In genomic region chr10:85313331-85313730, GRCm38 (mm10) we compare ENCODE assay signal across 6 mouse cellular contexts.
DNase-seq lines count a peak whose midpoint lies in the region; ATAC-seq and TF ChIP-seq lines count a peak whose summit lies in the region.
"Not testable (repeated sequence)": the region's sequence is repeated elsewhere in the genome, so short reads cannot be mapped to it uniquely, and the experiment has no call there.

No protein-coding gene starts in this region.

- TF ChIP-seq CTCF in G1E (IDR thresholded peaks at IDR 0.05; ENCODE audit: low read depth, low read length) = not testable (repeated sequence)

- H3K4me1 ChIP-seq in G1E (ENCODE audit: insufficient read depth, low read depth, low read length) = not testable (repeated sequence)

- peak; percentile 15; the same call in 1 of the 2 replicates for ATAC-seq in G1E (ENCODE audit: extremely low read depth, insufficient number of reproducible peaks, low FRiP score, poor library complexity, severe bottlenecking)
- peak; percentile 62; the same call in 1 of the 2 replicates for ATAC-seq in common myeloid progenitor, adult 5-6 weeks (replicated peaks; ENCODE audit: low read depth, poor library complexity, severe bottlenecking)
- ATAC-seq in erythroid progenitor cell, adult 5-6 weeks (replicated peaks; ENCODE audit: low FRiP score, poor library complexity, severe bottlenecking) = 0 out of 2 replicates have a peak, but pooled peaks have one; percentile 72
- peak; percentile 63; the same call in 1 of the 2 replicates for ATAC-seq in granulocyte monocyte progenitor cell, adult 5-6 weeks (replicated peaks; ENCODE audit: poor library complexity, severe bottlenecking)
- peak; percentile 47; the same call in 1 of the 2 replicates for ATAC-seq in megakaryocyte, adult 5-6 weeks (ENCODE audit: poor library complexity, severe bottlenecking)
- peak; percentile 52; the same call in 1 of the 2 replicates for ATAC-seq in megakaryocyte progenitor cell, adult 5-6 weeks (replicated peaks; ENCODE audit: poor library complexity)

- H3K9me3 ChIP-seq in G1E (replicated peaks) = peaks cover 38% of the 10 kb centered on the region

- H3K4me3 ChIP-seq in G1E (ENCODE audit: low read depth, low read length) = not testable (repeated sequence)

- not testable (repeated sequence) for H3K27me3 ChIP-seq in G1E (ENCODE audit: insufficient read depth, low read length)

- H3K36me3 ChIP-seq in G1E (replicated peaks) = not testable (repeated sequence)

- not testable (repeated sequence) for DNase-seq in G1E (ENCODE audit: low spot score)

Comparison
In these comparisons a context has a peak if more than half of its experiments do, and no peak if none do; other contexts are left out.
1. ATAC-seq: peak in every context shown above with its lines; median percentile 72 in erythroid progenitor cell, adult 5-6 weeks; 63 in granulocyte monocyte progenitor cell, adult 5-6 weeks; 62 in common myeloid progenitor, adult 5-6 weeks; 52 in megakaryocyte progenitor cell, adult 5-6 weeks; 47 in megakaryocyte, adult 5-6 weeks; 15 in G1E.